Mouse (Mus musculus) liver, embryonic 14.5 days (tissue): ENCODE data around the gene Atpif1. TPM values are rescaled to one million over a fixed set of nuclear protein-coding genes. Genes with fewer than 3 reads are reported as not detected.
"Not testable (repeated sequence)": the region's sequence is repeated elsewhere in the genome, so short reads cannot be mapped to it uniquely, and the experiment has no call there.

Experiments used
- ATAC-seq: fragments of 200-750 bp; cut with Nextera tagmentation; 2 replicates; pipeline ENCODE4 v1.8.0; 2017; ENCODE audit warnings: moderate number of reproducible peaks, mild to moderate bottlenecking, moderate library complexity; ENCODE audit not compliant: insufficient read depth
- DNase-seq, 3 experiments: peaks; one replicate each; pipeline ENCODE4 v3.0.0-alpha.2; 2012 to 2013; ENCODE audit warnings: low read depth in 3 of 3, low spot score in 3 of 3
- H3K27ac ChIP-seq: fragments of 300-500 bp; sonication (generic); 2 replicates; pipeline ENCODE4 v1.5.1; 2014; ENCODE audit warnings: moderate library complexity, mild to moderate bottlenecking, control low read depth, inconsistent platforms
- H3K27me3 ChIP-seq: fragments of 300-500 bp; sonication (generic); 2 replicates; pipeline ENCODE4 v1.6.1; 2014; ENCODE audit warnings: mild to moderate bottlenecking, low read length, moderate library complexity; ENCODE audit not compliant: control insufficient read depth, insufficient read depth
- H3K36me3 ChIP-seq: fragments of 300-500 bp; sonication (generic); replicated peaks from 2 replicates; pipeline ENCODE4 v1.6.1; 2014; ENCODE audit warnings: low read depth; ENCODE audit not compliant: control insufficient read depth, insufficient read depth
- H3K4me1 ChIP-seq, 2 experiments: fragments of 200-500 bp in 1 of 2; fragments of 300-500 bp in 1 of 2; sonication (generic) in 1 of 2; replicated peaks; 2 replicates each; pipeline ENCODE4 v1.6.1; 2012 to 2014; ENCODE audit warnings: antibody characterized with exemption in 1 of 2, inconsistent platforms in 1 of 2, low read length in 1 of 2; ENCODE audit not compliant: control insufficient read depth in 2 of 2, insufficient read depth in 2 of 2
- H3K4me2 ChIP-seq: fragments of 300-500 bp; sonication (generic); 2 replicates; pipeline ENCODE4 v1.6.1; 2014; ENCODE audit warnings: low read depth, mild to moderate bottlenecking, control low read depth, moderate library complexity
- H3K4me3 ChIP-seq, 2 experiments: fragments of 200-500 bp in 1 of 2; fragments of 300-500 bp in 1 of 2; sonication (generic) in 1 of 2; 2 replicates each; pipeline ENCODE4 v1.5.1; 2012 to 2014; ENCODE audit warnings: low read depth in 2 of 2, low read length in 2 of 2, mild to moderate bottlenecking in 2 of 2, control low read depth in 1 of 2, inconsistent platforms in 1 of 2, moderate library complexity in 1 of 2; ENCODE audit not compliant: insufficient read depth in 1 of 2
- H3K9ac ChIP-seq: fragments of 300-500 bp; sonication (generic); replicated peaks from 2 replicates; pipeline ENCODE4 v1.6.1; 2014; ENCODE audit warnings: mild to moderate bottlenecking, control low read depth, moderate library complexity
- H3K9me3 ChIP-seq: fragments of 300-500 bp; sonication (generic); 2 replicates; pipeline ENCODE4 v1.6.1; 2016; ENCODE audit warnings: low read length, mixed read lengths; ENCODE audit not compliant: control insufficient read depth
- CTCF ChIP-seq: IDR thresholded peaks from 2 replicates; pipeline ENCODE4 v1.5.1; 2016; ENCODE audit warnings: antibody characterized with exemption, low read depth, control low read depth
- EP300 ChIP-seq: IDR thresholded peaks from 2 replicates; pipeline ENCODE4 v1.6.1; 2016; ENCODE audit warnings: antibody characterized with exemption, low read depth
- WGBS: fragments of 180-500 bp; shearing (Covaris S2); extraction: QIAGEN DNeasy Blood & Tissue Kit; methylation state at CpG from one replicate; pipeline ENCODE4 v1.1.7; 2014; ENCODE audit not compliant: insufficient replicate concordance; 5-methylcytosine and 5-hydroxymethylcytosine counted together
- polyA plus RNA-seq, 2 experiments: library from polyadenylated mRNA; depleted of rRNA in 1 of 2; stranded (reverse) in 1 of 2; unstranded in 1 of 2; fragments of >200 nt; fragmentation: Nextera tagmentation in 1 of 2; extraction: Ambion mirVana in 1 of 2; gene quantifications; 2 replicates each; pipeline versions ENCODE4 v1.2.1 to v1.2.3; 2012 to 2014

Gene Atpif1
- polyA plus RNA-seq, 2 experiments = 902 to 1,811 TPM

- DNase-seq = no peak
- Histone ChIP-seq H3K4me1 (peaks cover 0 to 10% of the 10 kb centered on the region in 2 experiments; a peak in 2 of 4 replicates), H3K27me3 (no peaks in the 10 kb centered on the region), H3K9ac (no peak overlapping the region), H3K4me3 (no peak overlapping the region), H3K36me3 (peaks cover 7% of the 10 kb centered on the region), H3K4me2 (no peak overlapping the region), H3K9me3 (no peaks in the 10 kb centered on the region), H3K27ac (no peak overlapping the region)
- ATAC-seq = no peak
- 65% methylated on average over 3 of the region's 3 CpGs for WGBS
- no peak for TF ChIP-seq EP300
Measured at GRCm38 (mm10) chr4:132488521-132488920, 44.9 kb downstream of the Atpif1 start.

- no peak for TF ChIP-seq CTCF
- TF ChIP-seq EP300 = no peak
- Histone ChIP-seq H3K27ac (no peak overlapping the region), H3K36me3 (no peaks in the 10 kb centered on the region), H3K4me2 (no peak overlapping the region), H3K4me1 (peaks cover 0 to 7% of the 10 kb centered on the region in 2 experiments; a peak in 1 of 4 replicates), H3K27me3 (no peaks in the 10 kb centered on the region), H3K9ac (no peak overlapping the region), H3K4me3 (no peak overlapping the region), H3K9me3 (no peaks in the 10 kb centered on the region)
- 58% methylated on average over 5 of the region's 5 CpGs for WGBS
- DNase-seq (no peak), ATAC-seq (peak; percentile 39; the same call in 1 of the 2 replicates)
Measured at GRCm38 (mm10) chr4:132484820-132485219, 48.6 kb downstream of the Atpif1 start.

GRCm38 (mm10) chr4:132484231-132484630 is 49.2 kb downstream of the Atpif1 start:
- no peak overlapping the region for H3K27ac ChIP-seq
- TF ChIP-seq CTCF (no peak), EP300 (no peak)
- WGBS = 64% methylated on average over 4 of the region's 4 CpGs

GRCm38 (mm10) chr4:132482956-132483608 is 50.4 kb downstream of the Atpif1 start:
- Histone ChIP-seq H3K27me3 (no peaks in the 10 kb centered on the region), H3K27ac (no peak overlapping the region), H3K4me1 (peaks cover 0 to 4% of the 10 kb centered on the region in 2 experiments; a peak in 1 of 4 replicates), H3K36me3 (no peaks in the 10 kb centered on the region), H3K4me2 (no peak overlapping the region), H3K9ac (no peak overlapping the region), H3K4me3 (no peak overlapping the region), H3K9me3 (no peaks in the 10 kb centered on the region)
- 64% methylated on average over 13 of the region's 13 CpGs for WGBS
- DNase-seq (no peak), ATAC-seq (no peak)
- TF ChIP-seq CTCF = no peak
- no peak for TF ChIP-seq EP300

More at GRCm38 (mm10) chr4:132484231-132484630, 49.2 kb downstream of the Atpif1 start:
- Histone ChIP-seq H3K36me3 (no peaks in the 10 kb centered on the region), H3K9me3 (no peaks in the 10 kb centered on the region), H3K27me3 (no peaks in the 10 kb centered on the region), H3K4me2 (no peak overlapping the region), H3K4me1 (peaks cover 0 to 5% of the 10 kb centered on the region in 2 experiments; a peak in 1 of 4 replicates), H3K4me3 (no peak overlapping the region), H3K9ac (no peak overlapping the region)
- no peak for DNase-seq
- ATAC-seq = no peak

- not testable (repeated sequence) for H3K27ac ChIP-seq, H3K4me3 ChIP-seq, H3K9ac ChIP-seq, H3K4me1 ChIP-seq, H3K4me2 ChIP-seq, H3K27me3 ChIP-seq, H3K36me3 ChIP-seq, H3K9me3 ChIP-seq, ATAC-seq, DNase-seq
- WGBS = 49% methylated on average over 3 of the region's 3 CpGs
Measured at GRCm38 (mm10) chr4:132482104-132482503, 51.4 kb downstream of the Atpif1 start.

Other genes starting within 250 kb of the Atpif1 start
- gene Rab42, start 230.3 kb downstream of the Atpif1 start, polyA plus RNA-seq (2012; rRNA removed) = 0.33 and 0.47 TPM in 2 replicates
- 0.25 and 0.27 TPM in 2 replicates for gene Rab42, start 230.3 kb downstream of the Atpif1 start, polyA plus RNA-seq (2014; fragmentation: Nextera tagmentation; extraction: Ambion mirVana)
- 7.0 and 8.8 TPM in 2 replicates for gene Trnau1ap, start 204.1 kb downstream of the Atpif1 start, polyA plus RNA-seq (2012; rRNA removed)
- gene Trnau1ap, start 204.1 kb downstream of the Atpif1 start, polyA plus RNA-seq (2014; fragmentation: Nextera tagmentation; extraction: Ambion mirVana) = 36.6 and 36.7 TPM in 2 replicates
- 21.5 and 22.2 TPM in 2 replicates for gene Rcc1, start 180.1 kb downstream of the Atpif1 start, polyA plus RNA-seq (2012; rRNA removed)
- gene Rcc1, start 180.1 kb downstream of the Atpif1 start, polyA plus RNA-seq (2014; fragmentation: Nextera tagmentation; extraction: Ambion mirVana) = 27.2 and 32.0 TPM in 2 replicates
- 6.2 and 7.4 TPM in 2 replicates for gene Phactr4, start 111.2 kb downstream of the Atpif1 start, polyA plus RNA-seq (2012; rRNA removed)
- gene Phactr4, start 111.2 kb downstream of the Atpif1 start, polyA plus RNA-seq (2014; fragmentation: Nextera tagmentation; extraction: Ambion mirVana) = 10.9 and 14.0 TPM in 2 replicates
- gene Med18, start 69.7 kb downstream of the Atpif1 start, polyA plus RNA-seq (2012; rRNA removed) = 4.0 and 4.3 TPM in 2 replicates
- gene Med18, start 69.7 kb downstream of the Atpif1 start, polyA plus RNA-seq (2014; fragmentation: Nextera tagmentation; extraction: Ambion mirVana) = 3.4 and 3.9 TPM in 2 replicates
- gene Sesn2, start 23.2 kb downstream of the Atpif1 start, polyA plus RNA-seq (2012; rRNA removed) = 3.4 TPM in 2 replicates
- gene Sesn2, start 23.2 kb downstream of the Atpif1 start, polyA plus RNA-seq (2014; fragmentation: Nextera tagmentation; extraction: Ambion mirVana) = 3.3 and 4.1 TPM in 2 replicates
- 47.6 and 84.2 TPM in 2 replicates for gene Dnajc8, start 1.9 kb upstream of the Atpif1 start, polyA plus RNA-seq (2012; rRNA removed)
- gene Dnajc8, start 1.9 kb upstream of the Atpif1 start, polyA plus RNA-seq (2014; fragmentation: Nextera tagmentation; extraction: Ambion mirVana) = 109 and 111 TPM in 2 replicates
- 0.52 and 0.61 TPM in 2 replicates for gene Ptafr, start 30.4 kb upstream of the Atpif1 start, polyA plus RNA-seq (2012; rRNA removed)
- 0.18 and 0.25 TPM in 2 replicates for gene Ptafr, start 30.4 kb upstream of the Atpif1 start, polyA plus RNA-seq (2014; fragmentation: Nextera tagmentation; extraction: Ambion mirVana)
- 11.5 and 12.0 TPM in 2 replicates for gene Eya3, start 105.3 kb upstream of the Atpif1 start, polyA plus RNA-seq (2012; rRNA removed)
- gene Eya3, start 105.3 kb upstream of the Atpif1 start, polyA plus RNA-seq (2014; fragmentation: Nextera tagmentation; extraction: Ambion mirVana) = 13.5 and 14.6 TPM in 2 replicates
- 1.9 and 2.1 TPM in 2 replicates for gene Xkr8, start 198.9 kb upstream of the Atpif1 start, polyA plus RNA-seq (2012; rRNA removed)
- gene Xkr8, start 198.9 kb upstream of the Atpif1 start, polyA plus RNA-seq (2014; fragmentation: Nextera tagmentation; extraction: Ambion mirVana) = 3.3 and 3.5 TPM in 2 replicates
- 0.92 and 1.1 TPM in 2 replicates for gene Smpdl3b, start 223.6 kb upstream of the Atpif1 start, polyA plus RNA-seq (2012; rRNA removed)
- gene Smpdl3b, start 223.6 kb upstream of the Atpif1 start, polyA plus RNA-seq (2014; fragmentation: Nextera tagmentation; extraction: Ambion mirVana) = 1.2 and 1.3 TPM in 2 replicates
- 43.2 and 55.6 TPM in 2 replicates for gene Rpa2, start 234.7 kb upstream of the Atpif1 start, polyA plus RNA-seq (2012; rRNA removed)
- 95.7 and 104 TPM in 2 replicates for gene Rpa2, start 234.7 kb upstream of the Atpif1 start, polyA plus RNA-seq (2014; fragmentation: Nextera tagmentation; extraction: Ambion mirVana)